Comparison of ENCODE assay signal across 9 mouse cellular contexts in genomic region chr1:191002201-191002600, GRCm38 (mm10). TPM values are rescaled to one million over a fixed set of nuclear protein-coding genes. Genes with fewer than 3 reads are reported as not detected.
DNase-seq lines count a peak whose midpoint lies in the region; ATAC-seq and TF ChIP-seq lines count a peak whose summit lies in the region.
"Had no signal": no experiment of that assay in that cellular context is flagged by ENCODE, and none has a peak within 500 bp of the region (broad histone marks: within the 10 kb centered on the region; RNA-seq: fewer than 3 reads in every experiment).

No protein-coding gene starts in this region.

- ATAC-seq in common myeloid progenitor, adult 5-6 weeks (replicated peaks; ENCODE audit: low read depth, poor library complexity, severe bottlenecking) = peak; percentile 83
- ATAC-seq in megakaryocyte progenitor cell, adult 5-6 weeks (replicated peaks; ENCODE audit: poor library complexity) = peak; percentile 74
- ATAC-seq: intestine, embryonic 16.5 days had no signal

- H3K9ac ChIP-seq in MEL (ENCODE audit: control insufficient read depth, low read depth, low read length, poor library complexity, severe bottlenecking) = no peak overlapping the region

- no peaks in the 10 kb centered on the region for H3K4me1 ChIP-seq in MEL (ENCODE audit: control insufficient read depth in 1 of 2, insufficient read depth in 2 of 2, low read length in 2 of 2)

- TF ChIP-seq CTCF in MEL (IDR thresholded peaks at IDR 0.05 in 2 of 3, conservative IDR thresholded peaks at IDR 0.05 in 1 of 3; ENCODE audit: control insufficient read depth in 1 of 3, insufficient read depth in 1 of 3, low read depth in 2 of 3, low read length in 3 of 3, poor library complexity in 1 of 3, severe bottlenecking in 1 of 3) = peak; percentile 7 to 49 (median 42); a peak in 4 of 6 replicates

- H3K36me3 ChIP-seq in MEL (ENCODE audit: control insufficient read depth in 1 of 2, insufficient read depth in 2 of 2, low read length in 2 of 2) = no peaks in the 10 kb centered on the region

- no peaks in the 10 kb centered on the region for H3K27me3 ChIP-seq in MEL (ENCODE audit: control insufficient read depth in 1 of 2, insufficient read depth in 2 of 2, low read length in 2 of 2)

- TF ChIP-seq EP300 in MEL (IDR thresholded peaks at IDR 0.05; ENCODE audit: low read depth in 1 of 2, low read length in 2 of 2) = no peak

- H3K79me2 ChIP-seq in MEL (ENCODE audit: control insufficient read depth, insufficient read depth, low read length, poor library complexity) = no peaks in the 10 kb centered on the region

- no peak overlapping the region for H3K27ac ChIP-seq in MEL (ENCODE audit: control insufficient read depth, low read depth, low read length)
- H3K27ac ChIP-seq: macrophage had no signal

- TF ChIP-seq POLR2A in MEL (IDR thresholded peaks at IDR 0.05; ENCODE audit: control insufficient read depth in 1 of 2, insufficient read depth in 1 of 2, low read depth in 1 of 2, low read length in 2 of 2, poor library complexity in 1 of 2) = no peak

- peak; percentile 59 for DNase-seq in kidney, postnatal 14 days
- DNase-seq in kidney, adult 18-20 months = no peak
- DNase-seq in MEL (ENCODE audit: low read depth, low spot score) = no peak
- DNase-seq in layer of hippocampus, adult 18-20 months (ENCODE audit: low spot score in 2 of 2) = no peak
- DNase-seq in layer of hippocampus, postnatal 25 days (ENCODE audit: extremely low spot score in 1 of 2, low spot score in 1 of 2) = no peak

- TF ChIP-seq RAD21 in MEL (IDR thresholded peaks at IDR 0.05; ENCODE audit: low read depth, low read length) = no peak; the same call in 1 of the 2 replicates

- no peaks in the 10 kb centered on the region for H3K9me3 ChIP-seq in MEL (replicated peaks; ENCODE audit: insufficient read depth, low read length)

- no peak overlapping the region for H3K4me3 ChIP-seq in MEL (ENCODE audit: control insufficient read depth in 1 of 2, insufficient read depth in 1 of 2, low read depth in 2 of 2, low read length in 2 of 2)

TF ChIP-seq in MEL, 35 proteins besides CTCF, POLR2A, EP300 and RAD21:
- TF ChIP-seq SMC3 (IDR thresholded peaks at IDR 0.05; ENCODE audit: low read depth, low read length) = peak; percentile 44
- no peak for TF ChIP-seq NELFE (IDR thresholded peaks at IDR 0.05; ENCODE audit: low read depth, low read length)
- TF ChIP-seq POLR2AphosphoS2 (IDR thresholded peaks at IDR 0.05; ENCODE audit: low read length) = no peak
- no peak for TF ChIP-seq NRF1 (IDR thresholded peaks at IDR 0.05; ENCODE audit: insufficient read depth, low read depth, low read length, poor library complexity, severe bottlenecking)
- TF ChIP-seq MAZ (IDR thresholded peaks at IDR 0.05; ENCODE audit: low read depth, low read length) = no peak

RNA-seq across cellular contexts. Expression of gene Vash2, which starts 23.1 kb away (rescaled TPM):
- 2.6 and 3.3 TPM in 2 replicates for total RNA-seq in MEL (2012; rRNA removed)
- 1 to 10 TPM in 1 of 2 experiments, not detected in 1; 9.8 TPM for polyA plus RNA-seq in MEL (2012; ENCODE audit: insufficient read depth in 1 of 2, insufficient read length in 2 of 2, low read depth in 1 of 2, low replicate concordance in 2 of 2, missing spikeins in 1 of 2)
- 0.50 TPM in 1 of 2 replicates, not detected in the other for total RNA-seq in common myeloid progenitor, adult 5-6 weeks (2017)
- 0.05 and 0.07 TPM in 2 replicates for total RNA-seq in megakaryocyte progenitor cell, adult 5-6 weeks (2015)
- total RNA-seq in megakaryocyte progenitor cell, adult 5-6 weeks (2017) = 0.07 and 0.08 TPM in 2 replicates
- 1 to 10 TPM; 1.4 to 1.5 TPM for total RNA-seq in layer of hippocampus, adult 18-20 months (2021)
- 1 to 10 TPM; 2.1 to 3.4 TPM for total RNA-seq in layer of hippocampus, postnatal 25 days (2021)

RNA-seq across cellular contexts. Expression of gene Flvcr1, which starts 23.8 kb away (rescaled TPM):
- total RNA-seq in MEL (2012; rRNA removed) = 27.7 and 36.9 TPM in 2 replicates
- polyA plus RNA-seq in MEL (2012; ENCODE audit: insufficient read depth in 1 of 2, insufficient read length in 2 of 2, low read depth in 1 of 2, low replicate concordance in 2 of 2, missing spikeins in 1 of 2) = 10 to 100 TPM in 1 of 2 experiments, not detected in 1; 19.1 TPM
- 21.1 and 26.6 TPM in 2 replicates for total RNA-seq in common myeloid progenitor, adult 5-6 weeks (2017)
- total RNA-seq in megakaryocyte progenitor cell, adult 5-6 weeks (2015) = 29.9 and 30.6 TPM in 2 replicates
- 21.7 and 24.9 TPM in 2 replicates for total RNA-seq in megakaryocyte progenitor cell, adult 5-6 weeks (2017)
- total RNA-seq in layer of hippocampus, adult 18-20 months (2021) = 10 to 100 TPM; 15.3 to 15.8 TPM
- 10 to 100 TPM; 11.8 to 18.3 TPM for total RNA-seq in layer of hippocampus, postnatal 25 days (2021)

RNA-seq across cellular contexts. Expression of gene Spata45, which starts 34.2 kb away (rescaled TPM):
- total RNA-seq in MEL (2012; rRNA removed) = not detected in 2 replicates
- under 1 TPM in 1 of 2 experiments, not detected in 1; 0.75 TPM for polyA plus RNA-seq in MEL (2012; ENCODE audit: insufficient read depth in 1 of 2, insufficient read length in 2 of 2, low read depth in 1 of 2, low replicate concordance in 2 of 2, missing spikeins in 1 of 2)
- not detected in 2 replicates for total RNA-seq in common myeloid progenitor, adult 5-6 weeks (2017)
- total RNA-seq in megakaryocyte progenitor cell, adult 5-6 weeks (2015) = not detected in 2 replicates
- not detected in 2 replicates for total RNA-seq in megakaryocyte progenitor cell, adult 5-6 weeks (2017)
- not detected for total RNA-seq in layer of hippocampus, adult 18-20 months (2021)
- total RNA-seq in layer of hippocampus, postnatal 25 days (2021) = not detected
- polyA plus RNA-seq: intestine, embryonic 16.5 days; macrophage had no signal
